In the genomic region with DNA sequence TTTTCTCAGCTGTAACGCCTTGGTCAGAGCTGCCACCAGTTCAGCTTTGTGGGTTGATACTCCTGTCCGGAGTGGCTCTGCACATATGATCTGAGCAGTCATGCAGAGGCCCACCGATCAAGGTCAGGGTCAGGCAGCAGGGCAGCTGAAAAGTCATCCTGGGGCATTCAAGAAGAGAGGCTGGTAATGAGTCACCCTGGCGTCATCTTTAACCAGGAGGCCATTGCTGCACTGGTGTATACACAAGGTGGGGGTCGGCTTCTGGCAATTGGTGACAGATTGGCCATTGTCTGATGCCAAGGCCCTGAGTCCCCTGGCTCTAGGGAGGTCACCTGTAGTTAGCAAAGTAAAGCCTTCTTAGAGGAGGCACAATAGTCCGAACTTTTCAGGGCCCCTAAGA, we compare ENCODE assay signal across 24 mouse cellular contexts. TPM values are rescaled to one million over a fixed set of nuclear protein-coding genes. Genes with fewer than 3 reads are reported as not detected.
DNase-seq lines count a peak whose midpoint lies in the region; ATAC-seq lines count a peak whose summit lies in the region.
"Had no signal": no experiment of that assay in that cellular context is flagged by ENCODE, and none has a peak within 500 bp of the region (broad histone marks: within the 10 kb centered on the region; RNA-seq: fewer than 3 reads in every experiment).

No protein-coding gene starts in this region.

- H3K9ac ChIP-seq in heart, embryonic 13.5 days = no peak overlapping the region
- H3K9ac ChIP-seq: forebrain, embryonic 15.5 days; lung, embryonic 14.5 days; midbrain, embryonic 15.5 days; neural tube, embryonic 15.5 days had no signal

- no peak for ATAC-seq in heart, embryonic 13.5 days (ENCODE audit: extremely low read depth, insufficient number of reproducible peaks, low FRiP score, low TSS enrichment)
- ATAC-seq: forebrain, embryonic 15.5 days; midbrain, embryonic 15.5 days had no signal

- H3K9me3 ChIP-seq in heart, embryonic 13.5 days = no peaks in the 10 kb centered on the region
- H3K9me3 ChIP-seq: forebrain, embryonic 15.5 days; midbrain, embryonic 15.5 days; neural tube, embryonic 15.5 days had no signal

- H3K4me2 ChIP-seq in heart, embryonic 13.5 days = no peak overlapping the region

- 61% methylated on average over 6 of the region's 6 CpGs for WGBS in heart, embryonic 13.5 days

- peaks cover 19% of the 10 kb centered on the region for H3K36me3 ChIP-seq in heart, embryonic 13.5 days
- H3K36me3 ChIP-seq: midbrain, embryonic 15.5 days had no signal

- peaks cover 22% of the 10 kb centered on the region for H3K4me1 ChIP-seq in heart, embryonic 13.5 days

- DNase-seq in adrenal gland, adult (ENCODE audit: inconsistent age in 2 of 2, low spot score in 1 of 2) = peak; percentile 75 to 86
- no peak for DNase-seq in adrenal gland, postnatal 4 days (ENCODE audit: low spot score in 2 of 2)
- no peak for DNase-seq in heart, adult 9 months (ENCODE audit: low spot score in 2 of 2)
- DNase-seq in 3134 (ENCODE audit: extremely low read depth, insufficient read length, low spot score) = peak; percentile 36
- DNase-seq in adrenal gland, postnatal 10 days = peak; percentile 44
- no peak for DNase-seq in T-cell, adult 2 months (ENCODE audit: low spot score)
- no peak for DNase-seq in c-Kit-positive CD71-positive TER-119-positive erythroid progenitor cells, embryonic 14.5 days (ENCODE audit: low spot score)
- DNase-seq: cerebellum, postnatal 14 days; embryo, embryonic 11 days; kidney, adult 18-20 months; kidney, postnatal 10 days; lung, embryonic 14.5 days; lung, postnatal 36 days; right cerebral cortex, postnatal 14 days; thymus, postnatal 36 days had no signal

- no peak overlapping the region for H3K4me3 ChIP-seq in heart, embryonic 13.5 days
- H3K4me3 ChIP-seq: midbrain, embryonic 15.5 days had no signal

- no peaks in the 10 kb centered on the region for H3K27me3 ChIP-seq in heart, embryonic 13.5 days (replicated peaks)
- H3K27me3 ChIP-seq: forebrain, embryonic 15.5 days; midbrain, embryonic 15.5 days had no signal

- peak overlapping the region; percentile 29; the same call in 1 of the 2 replicates for H3K27ac ChIP-seq in heart, embryonic 13.5 days (replicated peaks)
- H3K27ac ChIP-seq: forebrain, embryonic 15.5 days; midbrain, embryonic 15.5 days; neural tube, embryonic 15.5 days had no signal

RNA-seq across cellular contexts. Expression of gene Tmem160, which starts 0.9 kb away (rescaled TPM):
- total RNA-seq in adrenal gland, postnatal 4 days (2021) = 10 to 100 TPM; 39.1 to 39.9 TPM
- 73.2 and 79.2 TPM in 2 replicates for polyA plus RNA-seq in heart, embryonic 13.5 days (2015; fragmentation: Nextera tagmentation; extraction: Ambion mirVana)
- total RNA-seq in adrenal gland, postnatal 10 days (2021) = 10 to 100 TPM; 43.9 to 46.8 TPM

RNA-seq across cellular contexts. Expression of gene Npas1, which starts 25.9 kb away (rescaled TPM):
- total RNA-seq in adrenal gland, postnatal 4 days (2021) = under 1 TPM in 1 of 2 experiments, not detected in 1; 0.20 TPM
- polyA plus RNA-seq in heart, embryonic 13.5 days (2015; fragmentation: Nextera tagmentation; extraction: Ambion mirVana) = 0.36 and 0.37 TPM in 2 replicates
- not detected for total RNA-seq in adrenal gland, postnatal 10 days (2021)
- total RNA-seq: gastrocnemius, postnatal 4 days; hematopoietic stem cell, adult 5-6 weeks; megakaryocyte-erythroid progenitor cell, adult 5-6 weeks had no signal
- polyA plus RNA-seq: lung, embryonic 14.5 days; spleen, adult 2 months; stomach, embryonic 14.5 days had no signal

RNA-seq across cellular contexts. Expression of gene Zc3h4, which starts 50.9 kb away (rescaled TPM):
- total RNA-seq in adrenal gland, postnatal 4 days (2021) = 10 to 100 TPM; 60.7 to 62.1 TPM
- polyA plus RNA-seq in heart, embryonic 13.5 days (2015; fragmentation: Nextera tagmentation; extraction: Ambion mirVana) = 8.2 and 8.7 TPM in 2 replicates
- 10 to 100 TPM; 44.0 to 54.3 TPM for total RNA-seq in adrenal gland, postnatal 10 days (2021)

Comparison
In these comparisons a context has a peak if more than half of its experiments do, and no peak if none do; other contexts are left out.
1. DNase-seq: peak in adrenal gland, adult (2 of 2), 3134 (single experiment) and adrenal gland, postnatal 10 days (single experiment); none in adrenal gland, postnatal 4 days (0 of 2), heart, adult 9 months (0 of 2), T-cell, adult 2 months (single experiment) and c-Kit-positive CD71-positive TER-119-positive erythroid progenitor cells, embryonic 14.5 days (single experiment).